Mouse (Mus musculus) megakaryocyte, adult 5-6 weeks (primary cell): ENCODE measurements at regions not wholly inside any gene's neighbourhood (a gene's known extent, or its start where the extent isn't known, plus 50 kb on each side); places are given as distances from the start of the nearest gene placed in this dataset.
"Not testable (repeated sequence)": the region's sequence is repeated elsewhere in the genome, so short reads cannot be mapped to it uniquely, and the experiment has no call there.

ENCODE experiments used
- ATAC-seq: 2 replicates; pipeline ENCODE4 v1.8.0; 2016; ENCODE audit warnings: mild to moderate bottlenecking, inconsistent platforms; ENCODE audit not compliant: poor library complexity, severe bottlenecking

DNA sequence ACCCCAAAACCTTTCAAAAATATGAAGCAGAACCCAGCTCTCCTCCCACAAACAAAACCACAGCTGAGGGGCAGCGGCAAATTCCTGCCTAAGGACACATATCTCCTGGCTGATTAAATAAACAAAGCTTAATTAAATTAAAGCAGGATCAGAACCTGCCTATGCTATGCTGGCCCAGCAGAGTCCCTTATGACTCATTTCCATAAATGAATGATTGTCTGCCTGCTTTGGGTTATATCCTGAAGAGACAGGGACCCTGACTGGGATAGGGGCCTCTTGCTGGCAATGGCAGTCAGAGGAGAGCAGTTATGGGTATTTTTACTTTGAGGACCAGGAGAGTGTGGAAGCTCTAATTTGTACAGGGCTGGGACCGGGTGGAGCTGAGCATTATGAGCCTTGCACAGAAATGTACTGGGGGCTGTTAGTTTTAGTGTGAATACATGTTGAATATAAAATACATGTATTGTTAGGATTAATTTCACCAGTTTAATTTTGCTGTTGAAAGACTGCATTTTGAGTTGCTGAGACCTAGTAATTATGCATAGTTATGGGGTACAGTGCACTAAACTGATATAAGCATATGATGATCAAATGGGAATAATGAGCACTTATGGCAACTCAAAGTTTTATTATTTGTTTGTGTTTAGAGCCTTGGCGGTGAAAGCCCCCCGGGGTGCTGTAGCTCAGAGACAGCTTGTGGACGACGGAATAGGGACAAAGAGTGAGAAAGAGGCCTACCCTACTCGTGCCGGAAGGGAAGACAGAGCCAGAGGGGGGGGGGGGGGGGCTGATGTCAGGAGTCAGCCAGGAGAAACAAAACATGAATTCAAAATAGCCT is 156.7 kb downstream of the Cartpt start:
- no peak for ATAC-seq

DNA sequence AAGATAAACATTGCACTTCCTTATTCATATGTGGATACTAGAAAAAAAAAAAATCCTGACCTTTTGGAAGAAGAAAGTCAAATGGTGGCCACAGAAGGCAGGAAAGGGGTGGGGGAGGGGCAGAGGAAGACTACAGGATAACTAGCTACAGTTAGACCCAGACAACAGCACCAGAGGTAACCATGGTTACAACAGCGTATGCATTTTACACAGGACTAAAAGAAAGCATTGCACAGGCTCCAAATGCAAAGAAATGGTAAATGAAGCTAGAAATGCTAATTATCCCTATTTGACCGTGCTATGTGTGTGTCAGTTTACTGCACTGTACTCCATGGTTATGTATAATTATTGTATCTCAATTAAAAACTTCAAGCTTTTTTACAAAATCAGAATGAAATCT is 158.4 kb downstream of the Cartpt start:
- no peak for ATAC-seq

- no peak for ATAC-seq
Observed at GRCm38 (mm10) chr13:99741981-99742380, 158.9 kb downstream of the Cartpt start.

DNA sequence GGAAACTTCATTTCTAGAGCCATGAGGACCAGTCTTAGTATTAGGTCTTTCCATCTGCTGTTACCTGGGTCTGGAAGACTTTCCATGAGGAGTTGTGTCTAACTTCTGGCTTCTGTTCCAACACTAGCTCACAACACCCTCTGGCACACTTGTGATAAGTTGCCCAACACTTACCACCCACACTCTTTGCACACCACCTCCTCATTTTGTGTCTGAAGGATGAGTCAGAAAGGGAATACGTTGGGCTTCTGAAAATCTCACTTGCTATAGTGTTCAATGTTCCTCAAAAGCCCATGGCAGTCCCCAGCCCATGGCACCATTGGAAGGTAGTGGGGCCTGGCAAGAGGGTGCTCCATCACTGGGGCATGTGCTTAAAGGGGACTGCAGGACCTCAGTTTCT is 161.5 kb downstream of the Cartpt start:
- no peak for ATAC-seq

DNA sequence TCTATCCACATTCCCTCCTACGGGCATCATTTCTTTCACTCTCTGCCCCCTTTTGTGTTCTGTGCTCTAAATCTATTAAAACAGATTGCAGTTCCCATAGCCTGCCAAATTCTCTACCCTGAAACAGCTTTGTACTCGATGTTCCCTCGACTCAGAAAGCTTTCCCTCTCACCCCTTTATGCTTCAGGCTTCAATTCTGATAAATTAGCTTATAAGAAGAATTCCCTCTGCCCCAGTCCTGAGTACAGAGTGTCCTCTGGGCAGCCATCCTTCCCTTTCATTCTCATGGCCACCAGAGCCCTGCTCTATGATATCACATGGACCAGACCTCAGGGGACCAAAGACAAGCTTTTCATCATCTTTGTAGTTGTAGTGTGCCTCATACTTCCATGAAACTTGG is 163.6 kb downstream of the Cartpt start:
- no peak for ATAC-seq

GRCm38 (mm10) chr13:99729145-99729544 is 171.7 kb downstream of the Cartpt start:
- ATAC-seq = no peak

- no peak for ATAC-seq
Observed at GRCm38 (mm10) chr13:99724245-99724644, 176.6 kb downstream of the Cartpt start.

DNA sequence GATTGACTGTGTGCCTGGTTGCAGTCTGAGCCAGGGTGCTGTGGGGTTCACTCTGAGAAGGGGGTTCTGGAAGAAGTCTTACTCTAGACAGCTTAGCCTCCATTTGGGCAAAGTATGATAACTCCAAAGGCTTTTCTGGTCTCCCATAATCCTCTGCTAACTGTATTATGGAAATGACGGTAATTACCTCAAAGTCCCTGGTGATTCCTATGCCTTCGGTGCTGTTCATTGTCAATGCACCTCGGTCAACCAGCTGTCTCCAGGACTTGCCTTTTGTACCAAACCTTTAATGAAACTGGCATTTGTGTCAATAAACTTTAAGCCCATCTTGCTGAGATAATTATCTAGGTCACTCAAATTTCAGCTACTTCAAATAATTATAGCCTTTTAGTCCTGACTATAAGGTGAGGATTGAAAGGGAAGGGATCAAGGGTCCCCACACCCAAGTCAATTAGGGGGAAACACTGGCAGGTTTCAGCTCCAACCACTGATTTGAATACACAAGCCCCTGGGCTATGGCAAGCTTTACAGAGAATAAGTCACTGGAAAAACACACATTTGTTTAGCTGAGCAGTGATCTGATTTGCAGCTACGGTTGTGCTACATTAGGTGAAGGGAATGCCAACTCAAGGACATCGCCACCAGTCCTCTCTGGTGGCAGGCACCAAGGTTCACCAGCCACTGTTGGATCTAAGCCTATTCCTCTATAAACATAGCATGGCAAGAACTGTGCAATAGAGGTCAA is 177.5 kb downstream of the Cartpt start:
- no peak for ATAC-seq

DNA sequence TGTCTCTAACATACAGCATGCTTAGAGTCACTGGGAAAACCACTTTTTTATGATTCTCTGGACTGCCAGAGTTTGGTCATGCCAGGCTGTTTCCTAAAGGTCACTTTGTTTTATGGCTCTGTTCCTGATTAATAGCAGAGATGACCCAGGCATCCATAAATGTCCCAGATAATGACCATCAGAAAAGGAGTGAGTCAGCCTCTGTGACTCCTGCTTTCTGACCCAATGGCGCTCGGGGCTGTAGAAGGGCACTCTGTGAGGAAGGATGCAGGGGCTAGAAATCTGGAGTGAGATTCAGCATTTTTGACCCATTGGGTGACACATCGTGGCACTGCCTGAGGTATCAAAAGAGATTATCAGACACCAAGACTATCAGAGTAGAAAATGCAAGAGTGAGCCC is 180.3 kb downstream of the Cartpt start:
- no peak for ATAC-seq

DNA sequence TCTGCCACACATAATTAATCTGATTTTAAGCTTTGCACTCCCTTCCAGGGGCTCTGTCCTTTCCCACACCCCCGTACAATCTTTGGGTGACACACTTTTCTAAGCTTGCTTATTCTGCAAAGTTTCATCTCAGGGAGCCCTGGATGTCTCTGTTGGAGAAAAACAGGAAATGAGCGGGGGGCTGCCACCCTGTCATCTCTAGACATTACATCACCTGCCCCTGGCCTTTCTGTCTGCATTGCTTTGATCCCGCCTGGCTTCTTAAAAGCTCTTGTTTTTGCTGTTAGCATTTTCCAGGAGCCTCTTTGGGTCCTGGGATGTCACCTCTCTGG is 180.2 kb upstream of the Map1b start:
- no peak for ATAC-seq

- ATAC-seq = no peak
Observed at GRCm38 (mm10) chr13:99695874-99696558, 179.7 kb upstream of the Map1b start.

GRCm38 (mm10) chr13:99679934-99680333 is 163.6 kb upstream of the Map1b start:
- ATAC-seq = no peak

DNA sequence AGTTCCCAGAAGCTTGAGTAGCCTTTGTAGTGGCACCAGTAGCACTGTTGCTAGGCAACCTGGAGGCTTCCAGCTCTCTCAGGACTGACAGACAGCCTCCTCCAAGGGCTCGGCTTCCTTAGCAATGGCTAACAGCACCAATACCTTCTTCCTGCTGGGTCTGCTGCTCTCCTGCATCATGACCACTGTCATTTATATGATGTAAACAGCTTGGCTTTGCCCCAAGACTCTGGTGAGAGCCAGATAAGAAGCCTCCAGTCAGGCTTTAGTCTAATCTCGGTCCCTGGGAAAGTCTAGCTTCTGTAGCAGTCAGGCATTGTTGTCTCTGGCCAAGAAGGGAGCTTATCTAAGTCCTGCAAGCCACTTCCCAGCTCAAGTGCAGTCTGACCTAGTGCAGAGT is 163.1 kb upstream of the Map1b start:
- no peak for ATAC-seq

GRCm38 (mm10) chr13:99676393-99676792 is 160.1 kb upstream of the Map1b start:
- ATAC-seq = no peak

- no peak for ATAC-seq
Observed at GRCm38 (mm10) chr13:99675951-99676350, 159.6 kb upstream of the Map1b start.

- ATAC-seq = no peak
Observed at GRCm38 (mm10) chr13:99672714-99673113, 156.4 kb upstream of the Map1b start.

DNA sequence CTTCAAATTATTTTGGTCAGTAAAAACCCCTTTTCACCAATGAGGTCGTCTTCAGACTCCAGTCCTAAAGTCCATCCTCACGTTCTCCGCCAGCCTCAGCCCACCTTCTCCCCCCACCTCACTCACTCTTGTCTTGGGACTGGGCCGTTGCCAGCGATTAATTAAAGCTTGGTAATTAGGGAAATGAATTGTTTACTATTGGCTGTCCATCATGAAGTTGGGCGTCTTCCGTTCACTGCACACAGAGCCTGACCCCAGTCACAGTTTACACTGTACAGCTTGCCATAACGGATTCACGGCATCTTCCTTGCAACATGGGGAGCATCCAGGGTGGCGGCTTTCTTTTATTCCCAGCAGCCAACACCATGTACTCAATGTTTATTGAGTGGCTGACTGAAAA is 155.4 kb upstream of the Map1b start:
- no peak for ATAC-seq

GRCm38 (mm10) chr13:99669987-99670534 is 153.7 kb upstream of the Map1b start:
- no peak for ATAC-seq

GRCm38 (mm10) chr13:99668613-99669012 is 152.3 kb upstream of the Map1b start:
- no peak for ATAC-seq

DNA sequence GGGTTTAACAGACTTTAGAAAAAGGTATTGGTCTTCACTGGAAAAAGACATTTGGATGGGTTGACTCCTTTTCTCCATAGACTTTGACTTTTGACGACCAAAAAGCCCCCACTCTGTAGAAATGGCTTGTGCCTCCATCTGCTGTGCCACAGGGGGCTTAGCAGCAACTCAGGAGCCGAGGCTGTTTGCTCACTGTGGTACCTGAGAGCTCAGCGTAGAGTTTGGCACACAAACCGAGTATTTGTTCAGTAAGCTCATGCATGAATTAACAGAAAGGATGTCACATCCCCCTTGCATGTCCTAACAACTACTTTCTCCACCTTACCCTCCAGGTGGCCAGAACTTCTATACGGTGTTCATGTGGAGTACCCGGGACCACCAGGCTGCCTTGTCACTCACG is 149.7 kb upstream of the Map1b start:
- no peak for ATAC-seq

- ATAC-seq = not testable (repeated sequence)
Observed at GRCm38 (mm10) chr13:99663422-99663821, 147.1 kb upstream of the Map1b start.
